Mouse (Mus musculus) lung, postnatal 4 days (tissue): ENCODE results near the gene Rnase11.

Experiments
- DNase-seq, 2 experiments: peaks; one replicate each; pipeline ENCODE4 v3.0.0; 2021

Rnase11 gene

GRCm38 (mm10) chr14:51007914-51008713 lies 41.8 kb downstream of the Rnase11 start:
- DNase-seq = peak; percentile 72 to 89

GRCm38 (mm10) chr14:51007152-51007801 lies 42.7 kb downstream of the Rnase11 start, which contains the start of gene Rnase10:
Gene Rnase10, plus strand, starts transcription at chr14:51007751.
- no peak for DNase-seq
